Mouse (Mus musculus) c-Kit-positive CD71-positive TER-119-positive erythroid progenitor cells, embryonic 14.5 days (primary cell): ENCODE results near the gene Scaper.

Experiments
- DNase-seq: peaks from one replicate; pipeline ENCODE4 v3.0.0-alpha.2; 2013; ENCODE audit warnings: low spot score

Scaper gene

GRCm38 (mm10) chr9:55540391-55540770 lies 397.5 kb downstream of the Scaper start:
- DNase-seq = no peak

GRCm38 (mm10) chr9:55539661-55540390 lies 398.1 kb downstream of the Scaper start:
- DNase-seq = no peak

GRCm38 (mm10) chr9:55539006-55539405 lies 398.9 kb downstream of the Scaper start:
- no peak for DNase-seq

- DNase-seq = no peak
Measured at GRCm38 (mm10) chr9:55538377-55538776, 399.5 kb downstream of the Scaper start, which contains the start of gene Isl2. Gene Isl2 (plus strand): TSS chr9:55538672.

- DNase-seq = peak; percentile 29
Measured at GRCm38 (mm10) chr9:55535907-55536306, 402.0 kb downstream of the Scaper start.

- DNase-seq = peak; percentile 40
Measured at GRCm38 (mm10) chr9:55525716-55526115, 412.2 kb downstream of the Scaper start.

GRCm38 (mm10) chr9:55512027-55512543 lies 425.8 kb downstream of the Scaper start, which contains the start of gene Etfa:
Gene Etfa (minus strand): TSS chr9:55512243.
- DNase-seq = peak; percentile 97

GRCm38 (mm10) chr9:55511521-55511993 lies 426.4 kb downstream of the Scaper start:
- DNase-seq = peak; percentile 53

GRCm38 (mm10) chr9:55510651-55511235 lies 427.2 kb downstream of the Scaper start:
- no peak for DNase-seq

GRCm38 (mm10) chr9:55509731-55510130 lies 428.2 kb downstream of the Scaper start:
- no peak for DNase-seq

GRCm38 (mm10) chr9:55508701-55509100 lies 429.2 kb downstream of the Scaper start:
- DNase-seq = no peak

- DNase-seq = no peak
Measured at GRCm38 (mm10) chr9:55507922-55508321, 430.0 kb downstream of the Scaper start.
